Mouse (Mus musculus) neural tube, embryonic 12.5 days (tissue): Measurements from ENCODE around the gene Aar2. TPM values are rescaled to one million over a fixed set of nuclear protein-coding genes. Genes with fewer than 3 reads are reported as not detected.
"Not testable (repeated sequence)": the region's sequence is repeated elsewhere in the genome, so short reads cannot be mapped to it uniquely, and the experiment has no call there.

Source experiments
- ATAC-seq: fragments of 200-750 bp; cut with Nextera tagmentation; 2 replicates; pipeline ENCODE4 v1.8.0; 2017; ENCODE audit warnings: low read depth, mild to moderate bottlenecking, moderate TSS enrichment, moderate library complexity; ENCODE audit not compliant: low FRiP score
- H3K27ac ChIP-seq: fragments of 300-500 bp; sonication (generic); 2 replicates; pipeline ENCODE4 v1.5.1; 2016
- H3K27me3 ChIP-seq: fragments of 300-500 bp; sonication (generic); replicated peaks from 2 replicates; pipeline ENCODE4 v1.6.1; 2016; ENCODE audit warnings: mild to moderate bottlenecking
- H3K36me3 ChIP-seq: fragments of 300-500 bp; sonication (generic); 2 replicates; pipeline ENCODE4 v1.6.1; 2016; ENCODE audit warnings: mild to moderate bottlenecking
- H3K4me1 ChIP-seq: fragments of 300-500 bp; sonication (generic); 2 replicates; pipeline ENCODE4 v1.6.1; 2016
- H3K4me2 ChIP-seq: fragments of 300-500 bp; sonication (generic); replicated peaks from 2 replicates; pipeline ENCODE4 v1.6.1; 2016; ENCODE audit warnings: mild to moderate bottlenecking
- H3K4me3 ChIP-seq: fragments of 300-500 bp; sonication (generic); 2 replicates; pipeline ENCODE4 v1.5.1; 2016
- H3K9ac ChIP-seq: fragments of 300-500 bp; sonication (generic); 2 replicates; pipeline ENCODE4 v1.6.1; 2016; ENCODE audit warnings: mild to moderate bottlenecking
- H3K9me3 ChIP-seq: fragments of 300-500 bp; sonication (generic); 2 replicates; pipeline ENCODE4 v1.6.1; 2016; ENCODE audit warnings: mild to moderate bottlenecking
- WGBS: fragments of 180-500 bp; shearing (Covaris S2); methylation state at CpG from one replicate; pipeline ENCODE4 v1.1.7; 2016; 5-methylcytosine and 5-hydroxymethylcytosine counted together
- polyA plus RNA-seq: library from polyadenylated mRNA; unstranded; fragments of >200 nt; fragmentation: Nextera tagmentation; extraction: Ambion mirVana; gene quantifications from 2 replicates; pipeline ENCODE4 v1.2.1, GENCODE M21; 2016

Aar2 gene
- 42.0 and 44.2 TPM in 2 replicates for polyA plus RNA-seq

DNA sequence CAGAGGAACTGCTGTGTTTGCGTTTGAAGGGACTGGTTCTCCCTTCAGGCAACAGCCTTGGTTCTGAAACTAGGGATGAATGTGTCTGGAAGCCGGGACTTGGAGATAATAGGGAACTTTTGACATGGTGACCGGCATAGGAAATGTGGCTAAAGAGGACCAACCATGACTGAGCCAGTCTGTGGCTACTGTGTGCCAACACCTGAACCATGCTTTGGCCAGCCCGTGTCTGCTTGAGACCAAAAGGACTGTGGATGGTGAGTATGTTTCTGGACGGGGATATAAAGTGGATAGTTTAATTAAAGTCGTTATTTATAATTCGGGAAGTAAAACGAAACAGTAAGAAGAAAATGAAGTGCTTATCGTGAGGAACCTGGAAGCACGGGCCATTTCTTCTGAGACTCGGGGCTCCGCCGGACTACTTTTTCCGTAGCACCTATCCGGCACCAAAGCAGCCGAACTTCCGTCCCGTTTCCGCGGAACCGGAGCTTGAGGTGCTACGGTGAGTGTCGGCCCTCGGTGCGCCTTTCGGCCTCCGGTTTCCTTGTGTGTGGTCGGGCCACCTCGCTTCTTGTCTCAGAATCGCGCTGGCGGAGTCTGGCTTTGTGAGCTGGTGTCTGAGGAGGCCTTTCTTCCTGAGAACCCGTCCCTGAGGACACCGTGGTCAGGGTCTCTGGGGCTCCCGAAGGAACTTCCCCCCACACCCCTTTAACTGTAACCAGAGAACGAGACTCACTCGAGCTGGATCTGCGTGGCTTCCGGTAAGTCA lies at the start of gene Aar2:
Gene Aar2 (plus strand): TSS at position 462 of the 769 bp plus-strand sequence.
- Histone ChIP-seq H3K9ac (peak within 1 kb of the TSS; percentile 81), H3K4me3 (peak within 1 kb of the TSS; percentile 73), H3K9me3 (no peaks in the 10 kb centered on the region), H3K4me1 (peaks cover 18% of the 10 kb centered on the region), H3K27ac (no peak within 1 kb of the TSS; the same call in 1 of the 2 replicates), H3K4me2 (peak within 1 kb of the TSS; percentile 76), H3K27me3 (no peaks in the 10 kb centered on the region), H3K36me3 (peaks cover 16% of the 10 kb centered on the region)
- 6% methylated on average over 39 of the region's 39 CpGs for WGBS
- 0 out of 2 replicates have a peak, but pooled peaks have one; percentile 41 for ATAC-seq

DNA sequence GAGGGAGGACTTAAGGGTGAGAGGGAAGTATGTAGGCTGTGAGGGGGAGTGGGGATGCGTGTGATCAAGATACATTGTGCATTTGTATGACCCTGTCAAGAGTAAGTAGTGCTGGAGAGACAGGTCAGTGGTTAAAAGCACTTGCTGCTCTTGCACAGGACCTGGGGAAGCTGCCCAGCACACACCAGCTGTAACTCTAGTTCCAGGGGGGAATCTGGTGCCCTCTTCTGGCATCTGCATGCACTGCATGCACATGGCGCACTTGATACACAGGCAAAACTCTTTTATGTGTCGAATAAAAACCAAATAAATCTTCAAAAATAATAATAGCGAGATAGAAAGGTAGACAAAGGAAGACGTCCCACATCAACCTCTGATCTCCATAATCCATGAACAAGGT lies 49.5 kb upstream of the Aar2 start:
- no peak for ATAC-seq
- Histone ChIP-seq H3K27me3 (no peaks in the 10 kb centered on the region), H3K36me3 (peaks cover 29% of the 10 kb centered on the region), H3K4me1 (peaks cover 16% of the 10 kb centered on the region), H3K4me2 (no peak overlapping the region), H3K9ac (no peak overlapping the region), H3K4me3 (no peak overlapping the region), H3K9me3 (no peaks in the 10 kb centered on the region), H3K27ac (no peak overlapping the region)
- 42% methylated on average over 5 of the region's 5 CpGs for WGBS

DNA sequence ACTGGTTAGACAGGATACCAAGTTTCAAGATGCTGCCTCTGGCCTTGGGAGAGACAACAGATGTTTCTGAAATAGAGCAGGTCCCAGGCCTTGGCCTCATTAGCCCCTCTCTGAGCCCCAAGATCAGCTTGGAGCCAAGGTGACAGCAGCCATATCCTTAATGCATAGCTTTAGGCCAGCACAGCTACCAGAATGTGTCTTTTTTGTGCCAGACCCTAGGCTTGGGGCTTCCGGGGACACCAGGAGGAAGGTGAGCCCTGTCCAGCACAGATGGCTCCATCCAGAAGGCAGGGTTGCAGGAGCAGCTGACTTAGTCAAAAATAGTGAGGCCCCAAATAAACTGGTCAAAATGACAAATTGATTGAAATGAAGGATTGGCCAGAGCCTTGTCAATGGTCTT lies 46.4 kb upstream of the Aar2 start:
- Histone ChIP-seq H3K27ac (no peak overlapping the region), H3K4me1 (0 out of 2 replicates have a peak, but pooled peaks cover 6% of the 10 kb centered on the region), H3K9ac (no peak overlapping the region), H3K27me3 (no peaks in the 10 kb centered on the region), H3K4me3 (no peak overlapping the region), H3K36me3 (peaks cover 32% of the 10 kb centered on the region), H3K9me3 (no peaks in the 10 kb centered on the region), H3K4me2 (no peak overlapping the region)
- ATAC-seq = no peak
- WGBS = 89% methylated on average over 1 of the region's 1 CpGs

DNA sequence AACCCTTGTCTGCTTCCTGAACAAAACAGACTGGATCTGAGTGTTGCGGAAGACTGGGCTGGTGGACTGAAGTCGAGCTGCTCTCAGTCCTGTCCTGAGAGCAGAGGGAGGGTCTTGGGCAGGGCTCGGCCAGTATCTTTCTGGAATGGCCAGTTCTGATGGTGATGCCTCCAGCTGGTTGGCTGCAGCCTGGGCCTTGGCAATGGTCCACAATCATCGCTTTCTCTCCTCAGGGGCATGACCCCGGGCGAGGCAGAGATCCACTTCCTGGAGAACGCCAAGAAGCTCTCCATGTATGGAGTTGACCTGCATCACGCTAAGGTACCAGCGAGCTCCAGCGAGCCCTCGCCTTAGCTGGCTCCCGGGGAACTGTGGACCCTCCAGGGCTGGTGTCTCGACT lies 41.9 kb upstream of the Aar2 start:
- Histone ChIP-seq H3K4me2 (no peak overlapping the region), H3K9ac (no peak overlapping the region), H3K4me1 (no peaks in the 10 kb centered on the region), H3K9me3 (no peaks in the 10 kb centered on the region), H3K27me3 (no peaks in the 10 kb centered on the region), H3K36me3 (peaks cover 42% of the 10 kb centered on the region), H3K4me3 (no peak overlapping the region), H3K27ac (no peak overlapping the region)
- WGBS = 91% methylated on average over 13 of the region's 13 CpGs
- ATAC-seq = no peak

DNA sequence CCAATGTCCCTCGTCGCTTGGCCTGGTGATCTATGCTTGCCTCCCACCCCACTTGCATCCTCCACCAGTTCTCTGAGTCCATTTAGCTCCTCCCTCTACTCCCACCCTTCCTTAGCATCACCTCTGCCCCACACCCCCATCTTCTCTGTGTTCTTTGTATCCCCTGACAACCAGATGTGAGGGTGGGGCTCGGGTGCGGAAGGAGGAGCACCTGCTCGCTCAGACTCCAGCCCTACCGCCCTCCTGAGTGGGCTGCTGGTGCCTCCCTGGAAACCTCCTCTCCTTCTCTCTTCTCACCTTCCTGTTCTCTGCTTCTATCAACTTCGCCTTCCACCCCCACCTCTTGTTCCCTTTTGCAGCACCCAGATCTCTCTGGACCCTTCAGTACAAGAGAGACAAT lies 35.4 kb upstream of the Aar2 start:
- Histone ChIP-seq H3K36me3 (peaks cover 40% of the 10 kb centered on the region), H3K4me3 (no peak overlapping the region), H3K4me2 (no peak overlapping the region), H3K27me3 (no peaks in the 10 kb centered on the region), H3K9ac (no peak overlapping the region), H3K4me1 (no peaks in the 10 kb centered on the region), H3K27ac (no peak overlapping the region), H3K9me3 (no peaks in the 10 kb centered on the region)
- no peak for ATAC-seq
- 79% methylated on average over 7 of the region's 7 CpGs for WGBS

DNA sequence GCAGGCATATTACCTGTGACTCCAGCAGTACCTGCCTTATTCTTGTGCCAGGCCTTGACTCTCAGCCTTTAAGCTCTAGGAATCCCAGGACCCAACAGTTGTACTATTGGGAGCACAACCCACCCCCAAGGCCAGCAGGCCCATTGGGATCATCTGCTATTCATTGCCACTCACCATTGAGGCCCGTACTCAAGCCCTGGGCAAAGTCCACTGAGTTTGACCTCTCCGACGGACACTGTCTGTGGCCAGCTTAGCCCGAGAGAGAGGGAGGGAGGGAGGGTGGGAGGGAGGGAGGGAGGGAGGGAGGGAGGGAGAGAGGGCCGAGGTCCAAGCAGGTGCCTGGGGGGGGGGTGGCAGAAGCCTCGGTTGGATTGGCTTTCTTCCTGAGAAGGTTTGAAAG lies 34.8 kb upstream of the Aar2 start:
- 72% methylated on average over 4 of the region's 6 CpGs for WGBS
- no peaks in the 10 kb centered on the region for H3K27me3 ChIP-seq
- no peaks in the 10 kb centered on the region for H3K9me3 ChIP-seq
- H3K36me3 ChIP-seq = peaks cover 35% of the 10 kb centered on the region
- no peaks in the 10 kb centered on the region for H3K4me1 ChIP-seq
- no peak overlapping the region for H3K4me2 ChIP-seq
- no peak overlapping the region for H3K27ac ChIP-seq
- no peak for ATAC-seq
- H3K9ac ChIP-seq = no peak overlapping the region
- H3K4me3 ChIP-seq = no peak overlapping the region

DNA sequence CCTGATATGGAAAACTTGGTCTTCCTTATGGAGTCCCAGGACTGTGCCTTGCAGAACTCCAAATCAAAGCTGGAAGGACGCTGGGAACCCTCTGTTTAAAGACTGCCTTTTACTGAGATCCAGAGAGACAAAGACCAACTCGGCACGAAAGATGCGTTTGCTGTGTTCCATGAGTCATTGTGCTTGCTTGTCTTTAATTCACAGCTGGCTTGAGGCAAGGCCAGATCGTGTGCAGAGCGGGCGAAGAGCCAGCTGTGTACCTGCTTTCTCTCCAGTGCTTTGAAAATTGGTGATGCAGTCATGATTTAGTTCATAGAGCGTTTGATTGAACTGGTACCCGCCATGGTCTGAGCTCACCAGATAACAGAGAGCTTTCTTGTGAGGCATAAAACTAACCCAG lies 32.3 kb upstream of the Aar2 start:
- no peak overlapping the region for H3K27ac ChIP-seq
- WGBS = 88% methylated on average over 9 of the region's 9 CpGs
- H3K4me2 ChIP-seq = no peak overlapping the region
- H3K9ac ChIP-seq = no peak overlapping the region
- H3K9me3 ChIP-seq = no peaks in the 10 kb centered on the region
- no peak for ATAC-seq
- peaks cover 27% of the 10 kb centered on the region for H3K36me3 ChIP-seq
- H3K4me1 ChIP-seq = no peaks in the 10 kb centered on the region
- H3K4me3 ChIP-seq = no peak overlapping the region
- no peaks in the 10 kb centered on the region for H3K27me3 ChIP-seq

DNA sequence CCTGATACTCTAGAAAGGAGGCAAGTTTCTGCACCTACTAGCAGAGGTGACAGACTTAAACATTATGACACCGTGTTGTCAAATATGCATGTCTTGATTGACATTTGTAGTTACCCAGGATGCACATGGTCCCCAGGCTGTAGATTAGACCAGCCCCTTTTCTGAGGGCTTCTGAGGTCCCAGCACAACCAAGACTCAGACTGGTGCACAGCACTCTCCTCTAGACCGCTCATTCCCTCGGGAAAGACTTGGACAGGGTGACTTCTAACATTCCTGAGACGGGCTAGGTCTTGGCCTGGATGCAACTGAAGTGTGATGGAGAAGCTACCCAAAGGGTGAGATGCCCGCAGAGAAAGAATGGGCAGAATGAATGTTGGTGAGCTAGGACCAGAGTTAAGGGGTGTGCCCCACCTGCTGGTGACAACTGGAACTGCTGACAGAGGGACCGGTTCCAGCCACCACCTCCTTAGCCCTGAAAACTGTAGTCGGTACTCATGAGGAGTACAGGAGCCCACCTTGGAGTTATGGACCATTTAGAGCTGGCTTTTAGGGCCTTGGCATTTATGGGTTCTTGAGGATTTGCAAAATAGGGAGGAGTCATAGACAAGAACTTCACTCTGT lies 31.7 kb upstream of the Aar2 start:
- WGBS = 32% methylated on average over 7 of the region's 7 CpGs
- Histone ChIP-seq H3K27me3 (no peaks in the 10 kb centered on the region), H3K9ac (no peak overlapping the region), H3K27ac (no peak overlapping the region), H3K36me3 (peaks cover 22% of the 10 kb centered on the region), H3K4me2 (no peak overlapping the region), H3K4me3 (no peak overlapping the region), H3K9me3 (no peaks in the 10 kb centered on the region), H3K4me1 (no peaks in the 10 kb centered on the region)
- ATAC-seq = peak; percentile 25; the same call in 1 of the 2 replicates

DNA sequence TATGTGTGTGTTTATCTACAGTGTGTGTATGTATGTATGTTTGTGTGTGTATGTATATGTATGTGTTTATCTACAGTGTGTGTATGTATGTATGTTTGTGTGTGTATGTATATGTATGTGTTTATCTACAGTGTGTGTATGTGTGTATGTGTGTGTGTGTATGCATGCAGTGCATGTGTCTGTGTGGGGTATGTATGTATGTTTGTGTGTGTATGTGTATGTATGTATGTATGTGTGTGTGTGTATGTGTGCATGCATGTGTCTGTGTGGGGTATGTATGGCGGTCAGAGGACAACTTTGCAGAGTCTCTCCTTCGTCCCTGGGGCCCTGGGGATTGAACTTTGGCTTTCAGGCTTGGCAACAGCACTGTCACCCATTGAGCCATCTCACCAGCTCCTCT lies 30.7 kb upstream of the Aar2 start:
- H3K27me3 ChIP-seq, H3K4me1 ChIP-seq, H3K9me3 ChIP-seq, H3K4me3 ChIP-seq, H3K4me2 ChIP-seq, H3K27ac ChIP-seq, H3K9ac ChIP-seq: not testable (repeated sequence)
- peak; percentile 78 for ATAC-seq
- WGBS = 66% methylated on average over 2 of the region's 2 CpGs
- peaks cover 19% of the 10 kb centered on the region for H3K36me3 ChIP-seq

DNA sequence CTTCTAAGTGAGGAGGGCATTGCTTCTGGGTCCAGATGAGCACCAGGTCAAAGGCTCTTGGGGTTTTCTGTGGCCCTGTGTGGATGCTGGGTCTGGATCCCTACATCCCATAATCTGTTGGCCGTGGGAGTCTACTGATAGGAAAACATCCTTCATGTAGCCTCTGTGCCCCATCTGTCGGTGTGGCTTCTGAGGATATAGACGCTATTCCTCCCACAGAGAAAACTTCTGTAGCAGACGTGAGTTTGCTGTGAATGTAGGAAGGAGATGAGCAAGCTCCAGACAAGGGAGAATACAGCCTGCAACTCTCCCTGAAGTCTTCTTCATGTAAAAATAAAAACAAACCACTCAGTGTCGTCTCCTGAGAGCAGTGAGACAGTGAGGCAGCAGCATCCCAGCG lies 29.1 kb upstream of the Aar2 start:
- no peak overlapping the region for H3K27ac ChIP-seq
- no peaks in the 10 kb centered on the region for H3K27me3 ChIP-seq
- H3K36me3 ChIP-seq = peaks cover 23% of the 10 kb centered on the region
- no peaks in the 10 kb centered on the region for H3K4me1 ChIP-seq
- no peak for ATAC-seq
- no peak overlapping the region for H3K4me2 ChIP-seq
- no peak overlapping the region for H3K4me3 ChIP-seq
- no peak overlapping the region for H3K9ac ChIP-seq
- 84% methylated on average over 6 of the region's 6 CpGs for WGBS
- H3K9me3 ChIP-seq = no peaks in the 10 kb centered on the region

DNA sequence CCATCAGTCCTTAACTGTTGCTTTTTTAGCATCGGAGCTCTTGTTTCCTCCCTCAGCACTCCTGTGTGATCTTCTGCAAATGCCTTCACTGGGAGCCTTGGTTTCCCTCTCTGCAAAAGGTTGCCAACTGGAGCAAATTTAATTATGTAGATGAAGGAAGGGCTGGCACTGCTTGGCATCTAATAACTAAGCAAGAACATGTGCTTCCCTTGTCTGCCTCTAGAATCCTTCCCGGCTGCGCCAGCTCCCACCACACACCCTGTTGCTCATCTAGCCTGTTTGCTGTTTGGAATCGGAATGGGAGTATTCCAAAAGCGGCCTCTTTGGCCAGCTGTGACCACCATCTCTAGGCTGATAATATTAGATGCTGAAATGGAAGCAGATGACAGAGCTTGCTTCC lies 27.8 kb upstream of the Aar2 start:
- no peak for ATAC-seq
- H3K27me3 ChIP-seq = no peaks in the 10 kb centered on the region
- H3K27ac ChIP-seq = no peak overlapping the region
- WGBS = 86% methylated on average over 5 of the region's 5 CpGs
- no peak overlapping the region for H3K4me2 ChIP-seq
- H3K9ac ChIP-seq = no peak overlapping the region
- no peaks in the 10 kb centered on the region for H3K9me3 ChIP-seq
- H3K4me3 ChIP-seq = no peak overlapping the region
- H3K4me1 ChIP-seq = no peaks in the 10 kb centered on the region
- H3K36me3 ChIP-seq = peaks cover 19% of the 10 kb centered on the region

DNA sequence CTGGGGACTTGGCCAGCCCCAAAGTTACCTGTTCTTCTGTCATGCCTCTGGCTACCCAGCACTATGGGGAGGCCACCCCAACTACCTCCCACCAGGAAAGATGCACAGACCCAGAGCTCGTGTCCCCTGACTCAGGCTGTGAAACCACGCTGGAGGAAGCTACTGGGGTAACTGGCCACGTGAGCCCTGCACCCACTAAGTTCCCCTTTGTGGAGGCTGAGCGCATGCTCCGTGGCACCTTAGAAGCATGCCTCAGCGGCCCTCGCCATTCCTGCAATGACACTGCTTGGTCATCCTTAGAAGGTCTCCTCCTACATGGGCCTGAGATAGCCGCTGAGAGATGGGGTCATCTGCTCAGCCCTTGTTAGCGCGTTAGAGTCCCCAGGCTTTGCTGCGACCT lies 24.4 kb upstream of the Aar2 start:
- no peak overlapping the region for H3K27ac ChIP-seq
- no peaks in the 10 kb centered on the region for H3K27me3 ChIP-seq
- peaks cover 16% of the 10 kb centered on the region; the same call in 1 of the 2 replicates for H3K36me3 ChIP-seq
- no peak overlapping the region for H3K9ac ChIP-seq
- H3K4me3 ChIP-seq = no peak overlapping the region
- H3K4me2 ChIP-seq = no peak overlapping the region
- 90% methylated on average over 11 of the region's 11 CpGs for WGBS
- no peak for ATAC-seq
- H3K4me1 ChIP-seq = no peaks in the 10 kb centered on the region
- H3K9me3 ChIP-seq = no peaks in the 10 kb centered on the region

DNA sequence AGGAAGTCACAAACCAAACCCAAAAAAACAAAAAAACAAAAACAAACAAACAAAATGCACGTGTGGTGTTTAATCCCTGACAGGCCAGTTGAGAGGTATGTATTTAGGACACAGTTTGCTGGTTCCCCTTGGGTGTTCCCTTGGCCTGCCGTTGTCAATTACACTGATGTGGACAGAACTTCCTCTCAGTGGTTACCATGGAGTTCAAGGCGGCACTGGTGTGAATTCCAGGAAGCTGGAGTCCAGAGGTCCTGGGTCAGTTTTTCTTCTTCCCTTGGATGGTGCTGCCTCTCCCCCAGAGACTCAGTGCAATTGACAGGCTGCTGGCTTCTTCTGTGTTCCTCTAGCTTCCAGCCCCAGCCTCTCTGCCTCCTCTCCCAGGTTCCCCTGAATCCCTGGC lies 23.3 kb upstream of the Aar2 start:
- 51% methylated on average over 3 of the region's 3 CpGs for WGBS
- Histone ChIP-seq H3K27ac (no peak overlapping the region), H3K27me3 (no peaks in the 10 kb centered on the region), H3K9ac (no peak overlapping the region), H3K4me3 (no peak overlapping the region), H3K4me2 (no peak overlapping the region), H3K36me3 (peaks cover 16% of the 10 kb centered on the region; the same call in 1 of the 2 replicates), H3K4me1 (no peaks in the 10 kb centered on the region), H3K9me3 (no peaks in the 10 kb centered on the region)
- ATAC-seq = no peak
